Mouse (Mus musculus) CD4-positive, CD25-positive, alpha-beta regulatory T cell, adult 2 months (primary cell): ENCODE data around the gene Mgat4a.
A peak's percentile ranks its signal among the peaks of the same experiment; 100 is the strongest.

Experiments
- DNase-seq: peaks from one replicate; pipeline ENCODE4 v3.0.0-alpha.2; 2012; ENCODE audit warnings: low read depth, low spot score

Mgat4a gene

DNA sequence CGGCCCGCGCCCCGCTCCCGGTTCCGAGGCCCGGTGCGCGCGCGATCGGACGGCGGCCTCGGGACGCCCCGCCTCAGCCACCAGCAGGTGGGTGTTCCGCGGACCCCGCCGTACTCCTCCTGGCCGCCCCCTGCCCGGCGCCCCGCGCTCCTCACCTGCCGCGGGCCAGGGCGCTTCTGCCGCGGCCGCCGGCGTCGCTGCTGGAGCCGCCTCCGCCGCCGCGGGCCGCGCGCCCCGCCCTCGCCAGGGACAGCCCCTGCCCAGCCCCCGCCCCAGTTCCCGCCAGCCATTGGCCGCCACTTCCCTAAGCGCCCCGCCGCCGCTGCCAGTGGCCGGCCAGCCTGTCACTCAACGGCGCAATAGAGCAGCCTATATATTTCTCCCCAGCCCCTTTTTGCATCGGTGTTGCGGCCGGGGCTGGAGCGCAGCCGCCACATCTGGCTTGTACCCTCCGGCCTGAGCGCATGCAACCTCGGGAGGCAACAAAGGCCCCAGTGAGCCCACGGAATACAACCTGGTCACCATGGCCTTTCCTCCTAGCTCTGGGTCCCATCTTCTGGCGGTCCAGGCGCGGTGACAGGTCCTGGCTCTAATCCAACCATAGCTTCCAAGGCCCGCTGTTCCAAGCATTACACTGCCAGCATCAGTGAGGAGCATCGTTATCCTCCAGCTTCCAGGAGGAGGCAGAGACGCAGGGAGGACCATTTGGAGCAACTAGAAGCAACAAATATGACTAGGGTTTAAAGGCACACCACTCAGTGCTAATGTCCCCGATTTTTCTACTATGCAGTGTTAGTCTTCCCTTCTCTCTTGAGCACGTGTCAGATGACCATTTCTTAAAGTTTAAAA is at the start of gene Mgat4a:
TSS of gene Mgat4a (minus strand) at position 207 of the 849 bp plus-strand sequence.
- peak; percentile 96 for DNase-seq

- peak; percentile 55 for DNase-seq
Observed at GRCm38 (mm10) chr1:37585809-37586480, 45.1 kb upstream of the Mgat4a start.

GRCm38 (mm10) chr1:37583795-37584464 is 43.1 kb upstream of the Mgat4a start:
- DNase-seq: no peak

- no peak for DNase-seq
Observed at GRCm38 (mm10) chr1:37583167-37583566, 42.4 kb upstream of the Mgat4a start.

DNA sequence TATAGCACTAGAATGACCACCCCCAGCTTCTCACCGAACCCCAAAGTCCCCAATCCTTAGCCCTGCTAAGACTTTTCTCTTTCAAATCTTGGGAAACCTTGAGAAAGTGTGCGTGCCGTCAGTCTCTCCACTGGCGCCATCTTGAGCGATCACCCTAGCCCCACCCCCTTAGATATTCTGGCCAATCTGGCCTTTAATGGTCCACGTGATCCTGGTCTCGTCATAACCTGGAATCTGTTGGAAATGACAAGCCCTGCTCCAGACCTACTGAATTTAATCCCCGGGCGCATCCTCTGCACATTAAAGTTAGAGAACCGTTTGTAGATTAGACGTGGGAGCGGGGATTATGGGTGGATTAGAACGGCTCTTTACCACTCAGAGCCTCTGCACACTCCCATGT is 38.9 kb upstream of the Mgat4a start:
- DNase-seq: no peak

- DNase-seq: no peak
Observed at GRCm38 (mm10) chr1:37572528-37573272, 31.9 kb upstream of the Mgat4a start.

GRCm38 (mm10) chr1:37568379-37568778 is 27.6 kb upstream of the Mgat4a start:
- DNase-seq: no peak

DNA sequence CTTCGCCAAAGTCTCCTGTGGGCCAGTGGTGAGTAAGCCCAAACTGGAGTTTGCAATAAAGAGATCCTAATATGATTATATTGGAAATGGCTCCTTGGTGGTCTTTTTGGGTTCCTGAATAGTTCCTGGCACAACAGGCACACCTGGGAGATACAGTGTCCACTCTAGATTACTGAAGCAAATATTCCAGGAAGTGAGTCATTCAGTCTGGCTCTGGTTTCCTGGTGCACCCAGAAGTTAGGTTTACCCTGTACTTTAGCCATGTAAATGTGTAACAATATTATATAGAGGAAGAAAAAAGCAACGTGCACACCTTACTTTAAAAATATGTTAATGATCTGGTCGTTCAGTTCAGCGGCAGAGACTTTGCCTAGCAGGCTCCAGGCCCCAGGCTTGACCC is 25.9 kb upstream of the Mgat4a start:
- no peak for DNase-seq

DNA sequence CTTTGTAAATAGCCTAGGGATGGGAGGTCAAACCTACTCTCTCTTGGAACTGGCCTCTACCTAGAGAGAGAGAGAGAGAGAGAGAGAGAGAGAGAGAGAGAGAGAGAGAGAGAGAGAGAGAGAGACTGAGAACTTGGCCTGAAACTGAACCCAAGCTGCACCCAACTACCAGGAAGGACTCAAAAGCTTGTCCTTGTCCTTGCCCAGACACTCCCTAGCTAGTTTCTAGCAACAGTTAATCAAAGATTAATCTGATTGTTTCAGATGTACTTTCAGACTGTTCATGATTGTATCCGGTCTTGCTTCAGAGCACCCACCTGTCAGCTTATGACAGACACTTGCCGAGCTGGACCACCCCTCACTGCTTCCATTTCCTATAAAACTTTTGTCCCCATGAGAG is 25.5 kb upstream of the Mgat4a start:
- DNase-seq: no peak

GRCm38 (mm10) chr1:37565396-37565795 is 24.6 kb upstream of the Mgat4a start:
- DNase-seq: no peak

DNA sequence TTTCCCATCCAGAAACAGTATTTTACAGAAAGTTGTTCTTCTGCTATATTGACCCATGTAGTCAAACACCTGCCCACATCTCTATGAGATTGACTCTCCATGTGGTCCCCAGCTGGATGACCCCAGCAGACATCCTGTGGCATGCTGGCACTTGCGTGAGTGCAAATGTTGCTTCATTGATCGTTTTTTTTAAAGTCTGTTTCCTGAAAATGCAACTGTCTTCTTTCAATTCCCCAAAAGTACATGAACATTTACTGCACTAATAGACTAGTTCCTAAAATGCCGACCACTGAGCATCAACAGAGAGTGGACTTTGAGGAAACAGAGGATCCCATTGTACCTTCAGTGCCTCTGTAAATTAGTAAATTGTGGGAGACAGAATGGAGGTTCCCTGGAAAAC is 21.1 kb upstream of the Mgat4a start:
- no peak for DNase-seq

GRCm38 (mm10) chr1:37560356-37560755 is 19.5 kb upstream of the Mgat4a start:
- DNase-seq: no peak

DNA sequence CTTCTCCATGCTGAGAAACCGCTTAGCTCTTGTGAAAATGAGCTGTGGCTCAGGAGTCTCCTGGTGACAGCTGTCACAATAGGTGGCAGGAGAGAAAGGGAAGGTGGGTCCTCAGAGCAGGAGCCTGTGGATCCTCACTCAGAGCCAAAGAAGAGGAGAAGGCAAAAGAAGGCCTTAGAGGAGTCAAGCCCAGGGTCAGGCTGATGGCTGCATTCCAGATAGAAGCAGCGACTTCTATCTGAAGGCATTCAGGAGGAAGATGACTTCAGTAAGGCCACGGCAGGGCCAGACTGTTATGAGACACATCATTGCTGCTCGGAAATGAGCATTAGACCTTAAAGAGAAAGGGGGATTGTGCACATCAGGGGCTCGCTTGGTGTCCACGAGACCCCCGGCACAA is 11.2 kb upstream of the Mgat4a start:
- no peak for DNase-seq

DNA sequence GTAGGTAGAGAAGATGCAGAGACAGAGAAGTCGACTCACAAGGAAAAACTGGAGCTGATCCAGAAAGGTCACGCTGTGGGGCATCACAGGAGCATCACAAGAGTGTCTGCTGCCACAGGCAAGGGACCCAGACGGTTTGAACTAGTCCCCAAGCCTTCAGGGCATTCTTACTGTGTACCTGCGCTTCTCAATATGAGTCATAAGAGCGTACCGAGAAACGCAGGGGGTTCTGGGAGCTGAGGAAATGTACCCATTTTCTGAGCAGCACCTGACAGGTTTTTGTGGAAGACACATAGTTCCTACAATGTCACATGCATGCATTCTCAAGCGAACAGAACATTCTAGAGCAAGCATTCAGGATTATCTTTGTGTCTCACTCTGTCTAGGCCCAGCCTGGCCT is 8.7 kb upstream of the Mgat4a start:
- DNase-seq: no peak

- no peak for DNase-seq
Observed at GRCm38 (mm10) chr1:37546398-37547051, 5.7 kb upstream of the Mgat4a start.

DNA sequence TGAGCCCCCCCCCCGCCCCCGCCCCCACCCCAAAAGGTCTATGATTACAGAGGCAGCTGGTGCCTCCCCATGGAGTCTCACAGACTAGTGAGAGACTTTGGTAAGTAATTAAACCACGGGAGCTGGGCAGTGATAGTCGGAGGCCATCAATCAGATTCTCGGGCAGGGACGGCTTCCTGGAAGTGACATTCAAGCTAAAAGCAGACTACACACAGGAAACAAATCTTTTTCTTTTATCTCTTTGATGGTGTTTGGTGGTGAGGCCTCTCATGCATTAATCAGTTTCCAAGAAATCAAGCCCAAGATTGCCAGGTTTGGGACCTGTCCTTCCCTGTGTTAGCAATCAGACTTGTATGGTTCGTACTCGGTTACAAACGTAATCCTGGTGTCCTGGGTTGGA is 3.4 kb upstream of the Mgat4a start:
- DNase-seq: peak; percentile 62

- no peak for DNase-seq
Observed at GRCm38 (mm10) chr1:37543057-37543456, 2.2 kb upstream of the Mgat4a start.

GRCm38 (mm10) chr1:37539968-37540809 is 627 bp downstream of the Mgat4a start:
- peak; percentile 37 for DNase-seq

DNA sequence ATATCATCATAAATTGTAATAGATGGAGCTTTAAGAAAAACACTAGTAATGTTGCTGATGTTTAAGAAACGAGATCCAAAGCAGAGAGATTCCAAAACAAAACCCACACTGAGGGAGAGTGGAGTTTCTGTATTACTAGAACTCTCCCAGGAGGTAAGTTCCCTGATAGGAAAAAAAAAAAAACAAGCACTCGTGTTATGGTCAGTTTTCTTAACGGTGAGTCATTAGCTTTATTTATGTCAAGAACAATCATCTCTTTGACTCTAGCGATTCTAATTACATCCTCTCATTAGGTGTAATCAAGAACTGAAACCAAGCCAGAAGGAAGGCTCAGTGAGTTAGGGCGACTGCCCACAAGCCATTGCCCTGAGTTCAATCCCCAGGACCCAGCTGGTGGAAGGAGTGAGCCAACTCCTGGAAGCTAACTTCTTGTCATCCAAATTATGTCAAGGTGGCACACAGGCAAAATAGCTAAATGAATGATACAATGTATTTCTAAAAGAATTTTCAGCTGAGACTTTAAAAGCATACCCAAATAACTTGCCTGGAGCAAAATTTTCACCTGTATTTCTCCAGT is 6.2 kb downstream of the Mgat4a start:
- DNase-seq: no peak

GRCm38 (mm10) chr1:37533181-37533580 is 7.6 kb downstream of the Mgat4a start:
- DNase-seq: no peak
